In genomic region chr10:62327572-62328317, GRCm38 (mm10) we compare ENCODE assay signal across 8 mouse cellular contexts. TPM values are rescaled to one million over a fixed set of nuclear protein-coding genes. Genes with fewer than 3 reads are reported as not detected.
DNase-seq lines count a peak whose midpoint lies in the region; ATAC-seq and TF ChIP-seq lines count a peak whose summit lies in the region.

No protein-coding gene starts in this region.

- no peaks in the 10 kb centered on the region for H3K27me3 ChIP-seq in G1E (ENCODE audit: insufficient read depth, low read length)
- no peaks in the 10 kb centered on the region for H3K27me3 ChIP-seq in neural tube, embryonic 15.5 days (replicated peaks)
- H3K27me3 ChIP-seq in forebrain, embryonic 15.5 days: no peaks in the 10 kb centered on the region

- H3K4me3 ChIP-seq in G1E (ENCODE audit: low read depth, low read length): peak overlapping the region; percentile 75
- peak overlapping the region; percentile 11 for H3K4me3 ChIP-seq in lung, adult 2 months (replicated peaks; ENCODE audit: extremely low read depth, low read depth, low read length)
- H3K4me3 ChIP-seq in neural tube, embryonic 15.5 days (replicated peaks): no peak overlapping the region
- no peak overlapping the region for H3K4me3 ChIP-seq in forebrain, embryonic 15.5 days

- no peak overlapping the region for H3K4me2 ChIP-seq in neural tube, embryonic 15.5 days
- H3K4me2 ChIP-seq in forebrain, embryonic 15.5 days (replicated peaks): no peak overlapping the region

- no peak overlapping the region for H3K9ac ChIP-seq in neural tube, embryonic 15.5 days (replicated peaks)
- H3K9ac ChIP-seq in forebrain, embryonic 15.5 days (replicated peaks): no peak overlapping the region

- no peak overlapping the region for H3K27ac ChIP-seq in neural tube, embryonic 15.5 days (replicated peaks)
- H3K27ac ChIP-seq in forebrain, embryonic 15.5 days (replicated peaks): no peak overlapping the region

- ATAC-seq in G1E (ENCODE audit: extremely low read depth, insufficient number of reproducible peaks, low FRiP score, poor library complexity, severe bottlenecking): peak; percentile 89
- ATAC-seq in granulocyte monocyte progenitor cell, adult 5-6 weeks (replicated peaks; ENCODE audit: poor library complexity, severe bottlenecking): peak; percentile 78
- no peak for ATAC-seq in neural tube, embryonic 15.5 days (ENCODE audit: low FRiP score)
- no peak for ATAC-seq in forebrain, embryonic 15.5 days (replicated peaks)

- peak; percentile 79 for DNase-seq in CD4-positive helper T cell, adult 2 months (ENCODE audit: low read depth, low spot score)
- DNase-seq in G1E (ENCODE audit: low spot score): peak; percentile 67
- DNase-seq in lung, adult 2 months: no peak
- DNase-seq in spleen, postnatal 36 days (ENCODE audit: low spot score in 2 of 2): peak; percentile 73 to 82
- no peak for DNase-seq in layer of hippocampus, postnatal 14 days (ENCODE audit: low spot score in 2 of 2)

- no peak for TF ChIP-seq POLR2A in lung, adult 2 months (IDR thresholded peaks at IDR 0.05; ENCODE audit: borderline replicate concordance, extremely low read depth, low read depth, low read length)

- no peak for TF ChIP-seq CTCF in G1E (IDR thresholded peaks at IDR 0.05; ENCODE audit: low read depth, low read length)
- no peak for TF ChIP-seq CTCF in lung, adult 2 months (IDR thresholded peaks at IDR 0.05; ENCODE audit: insufficient read depth, low read length)

- H3K9me3 ChIP-seq in G1E (replicated peaks): 0 out of 2 replicates have a peak, but pooled peaks cover 2% of the 10 kb centered on the region
- H3K9me3 ChIP-seq in neural tube, embryonic 15.5 days (replicated peaks): no peaks in the 10 kb centered on the region
- H3K9me3 ChIP-seq in forebrain, embryonic 15.5 days: no peaks in the 10 kb centered on the region

- H3K36me3 ChIP-seq in G1E (replicated peaks): peaks cover 47% of the 10 kb centered on the region
- H3K36me3 ChIP-seq in neural tube, embryonic 15.5 days: peaks cover 3% of the 10 kb centered on the region; the same call in 1 of the 2 replicates
- H3K36me3 ChIP-seq in forebrain, embryonic 15.5 days: no peaks in the 10 kb centered on the region

- 38% methylated on average over 23 of the region's 23 CpGs for WGBS in lung, adult 2 months
- 65% methylated on average over 23 of the region's 23 CpGs for WGBS in neural tube, embryonic 15.5 days
- 43% methylated on average over 23 of the region's 23 CpGs for WGBS in forebrain, embryonic 15.5 days

- H3K4me1 ChIP-seq in G1E (ENCODE audit: insufficient read depth, low read depth, low read length): peaks cover 55% of the 10 kb centered on the region
- H3K4me1 ChIP-seq in lung, adult 2 months (ENCODE audit: control insufficient read depth, insufficient read depth, low read length): peaks cover 5% of the 10 kb centered on the region; the same call in 1 of the 2 replicates
- H3K4me1 ChIP-seq in neural tube, embryonic 15.5 days: peaks cover 14% of the 10 kb centered on the region; the same call in 1 of the 2 replicates
- no peaks in the 10 kb centered on the region for H3K4me1 ChIP-seq in forebrain, embryonic 15.5 days

RNA-seq across cellular contexts. Expression of gene Hk1, which starts 52.0 kb away (rescaled TPM):
- 116 and 119 TPM in 2 replicates for total RNA-seq in G1E (2014; fragmentation: Nextera tagmentation)
- total RNA-seq in G1E (2017): 205 and 245 TPM in 2 replicates
- 444 and 447 TPM in 2 replicates for polyA plus RNA-seq in G1E (2012)
- 46.4 and 67.3 TPM in 2 replicates for total RNA-seq in granulocyte monocyte progenitor cell, adult 5-6 weeks (2014; fragmentation: Nextera tagmentation)
- 72.6 and 73.2 TPM in 2 replicates for total RNA-seq in granulocyte monocyte progenitor cell, adult 5-6 weeks (2017)
- polyA plus RNA-seq in lung, adult 2 months (2012; rRNA removed): 34.2 and 45.5 TPM in 2 replicates
- polyA plus RNA-seq in neural tube, embryonic 15.5 days (2015; fragmentation: Nextera tagmentation; extraction: Ambion mirVana): 134 and 146 TPM in 2 replicates
- total RNA-seq in layer of hippocampus, postnatal 14 days (2021): 100 to 1,000 TPM; 307 to 312 TPM
- polyA plus RNA-seq in forebrain, embryonic 15.5 days (2015; fragmentation: Nextera tagmentation; extraction: Ambion mirVana): 78.9 and 86.2 TPM in 2 replicates

Comparison
In these comparisons a context has a peak if more than half of its experiments do, and no peak if none do; other contexts are left out.
1. DNase-seq: peak in CD4-positive helper T cell, adult 2 months (single experiment), G1E (single experiment) and spleen, postnatal 36 days (2 of 2); none in lung, adult 2 months (single experiment) and layer of hippocampus, postnatal 14 days (0 of 2).
2. ATAC-seq: peak in G1E (single experiment) and granulocyte monocyte progenitor cell, adult 5-6 weeks (single experiment); none in neural tube, embryonic 15.5 days (single experiment) and forebrain, embryonic 15.5 days (single experiment).
3. H3K4me3 ChIP-seq: peak in G1E (single experiment) and lung, adult 2 months (single experiment); none in neural tube, embryonic 15.5 days (single experiment) and forebrain, embryonic 15.5 days (single experiment).